Mouse (Mus musculus): ENCODE results near the gene Tnfrsf25. TPM values are rescaled to one million over a fixed set of nuclear protein-coding genes. Genes with fewer than 3 reads are reported as not detected.

The Tnfrsf25 gene
- polyA plus RNA-seq, 1 experiment from 2014 or later, result 1.4 TPM

- H3K4me1 ChIP-seq (ENCODE audit: insufficient read depth, low read depth, low read length), result peaks cover 5% of the 10 kb centered on the region; the same call in 1 of the 2 replicates
- peaks cover 29% of the 10 kb centered on the region; the same call in 1 of the 2 replicates for H3K27me3 ChIP-seq (replicated peaks; ENCODE audit: insufficient read depth, low read length)
- H3K9ac ChIP-seq (replicated peaks; ENCODE audit: low read depth), result no peak overlapping the region
- no peaks in the 10 kb centered on the region for H3K36me3 ChIP-seq (ENCODE audit: insufficient read depth, low read length)
- no peak overlapping the region for H3K4me3 ChIP-seq (ENCODE audit: low read depth, low read length)
- H3K9me3 ChIP-seq (ENCODE audit: low read length), result no peaks in the 10 kb centered on the region
- TF ChIP-seq CTCF (IDR thresholded peaks at IDR 0.05) (no peak), EP300 (IDR thresholded peaks at IDR 0.05) (no peak)
- ATAC-seq, result no peak
- no peak overlapping the region for H3K4me2 ChIP-seq (replicated peaks; ENCODE audit: low read depth, low read length)
- DNase-seq (ENCODE audit: low spot score), result no peak
- H3K27ac ChIP-seq (ENCODE audit: low read length), result no peak overlapping the region
- 78% methylated on average over 12 of the region's 12 CpGs for WGBS
Observed at GRCm38 (mm10) chr4:152135363-152135762, 19.6 kb downstream of the Tnfrsf25 start.

DNA sequence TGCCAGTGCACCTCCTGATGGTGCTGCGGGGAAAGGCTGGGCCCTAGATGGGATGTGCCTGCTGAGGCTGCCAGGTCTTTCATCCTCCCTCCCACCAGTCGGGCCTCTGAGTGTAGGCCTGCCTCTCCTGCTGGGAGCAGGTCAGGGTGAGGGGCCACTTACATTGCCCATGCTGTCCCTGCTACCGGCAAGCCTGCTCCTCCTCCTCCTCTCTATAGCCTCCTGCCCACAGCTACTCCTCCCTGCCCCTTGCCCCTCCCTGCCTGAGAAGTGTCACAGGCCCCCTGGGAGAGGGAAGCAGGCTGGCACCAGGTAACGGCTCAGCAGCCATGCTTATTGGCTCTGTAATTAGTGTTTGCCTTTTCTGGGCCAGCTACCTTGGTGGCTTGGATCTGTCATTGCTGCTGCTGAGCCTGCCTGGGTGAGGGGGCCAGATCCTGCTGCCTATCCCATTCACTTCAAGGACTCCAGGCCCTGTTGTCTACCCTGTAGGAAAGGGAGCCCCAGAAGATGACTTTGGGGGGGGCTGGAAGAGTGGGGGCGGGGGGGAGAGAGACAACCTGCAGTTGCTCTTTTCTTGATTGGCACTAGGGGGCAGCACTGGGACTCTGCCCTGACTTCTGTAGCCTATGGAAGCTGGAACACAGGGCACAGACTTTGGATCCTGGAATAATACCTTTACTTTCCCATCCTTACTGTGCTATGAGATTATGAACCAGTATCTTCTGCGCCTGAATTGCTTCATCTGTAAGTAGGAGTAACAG lies 20.6 kb downstream of the Tnfrsf25 start:
- ATAC-seq (no peak), DNase-seq (ENCODE audit: low spot score) (peak; percentile 63)
- Histone ChIP-seq H3K27me3 (replicated peaks; ENCODE audit: insufficient read depth, low read length) (peaks cover 26% of the 10 kb centered on the region; the same call in 1 of the 2 replicates), H3K27ac (ENCODE audit: low read length) (no peak overlapping the region), H3K36me3 (ENCODE audit: insufficient read depth, low read length) (no peaks in the 10 kb centered on the region), H3K4me2 (replicated peaks; ENCODE audit: low read depth, low read length) (no peak overlapping the region), H3K9ac (replicated peaks; ENCODE audit: low read depth) (no peak overlapping the region), H3K4me1 (ENCODE audit: insufficient read depth, low read depth, low read length) (peaks cover 5% of the 10 kb centered on the region; the same call in 1 of the 2 replicates), H3K9me3 (ENCODE audit: low read length) (no peaks in the 10 kb centered on the region), H3K4me3 (ENCODE audit: low read depth, low read length) (no peak overlapping the region)
- TF ChIP-seq CTCF (IDR thresholded peaks at IDR 0.05) (peak; percentile 74), EP300 (IDR thresholded peaks at IDR 0.05) (no peak)
- 33% methylated on average over 5 of the region's 6 CpGs for WGBS

DNA sequence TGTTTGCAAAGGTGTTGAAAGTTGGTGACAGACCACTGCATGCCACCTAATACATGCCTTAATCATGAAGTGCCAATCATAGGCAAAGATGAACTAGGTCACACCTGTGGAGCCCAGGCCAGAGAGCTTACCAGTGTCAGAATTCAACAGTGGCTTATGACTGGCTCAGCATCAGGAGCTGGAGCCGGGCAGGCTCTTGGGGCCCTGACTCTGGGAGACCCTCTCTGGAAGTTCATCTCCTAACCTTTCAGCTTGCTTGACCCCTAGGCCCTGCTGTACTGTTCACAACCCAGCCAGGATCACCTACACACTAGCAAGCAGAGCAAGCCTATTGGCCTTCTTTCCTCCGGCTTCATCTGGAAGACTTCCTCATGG lies 21.1 kb downstream of the Tnfrsf25 start:
- Histone ChIP-seq H3K4me1 (ENCODE audit: insufficient read depth, low read depth, low read length) (peaks cover 5% of the 10 kb centered on the region; the same call in 1 of the 2 replicates), H3K9ac (replicated peaks; ENCODE audit: low read depth) (no peak overlapping the region), H3K9me3 (ENCODE audit: low read length) (no peaks in the 10 kb centered on the region), H3K27me3 (replicated peaks; ENCODE audit: insufficient read depth, low read length) (peaks cover 21% of the 10 kb centered on the region; the same call in 1 of the 2 replicates), H3K4me2 (replicated peaks; ENCODE audit: low read depth, low read length) (no peak overlapping the region), H3K4me3 (ENCODE audit: low read depth, low read length) (no peak overlapping the region), H3K27ac (ENCODE audit: low read length) (no peak overlapping the region), H3K36me3 (ENCODE audit: insufficient read depth, low read length) (no peaks in the 10 kb centered on the region)
- TF ChIP-seq CTCF (IDR thresholded peaks at IDR 0.05), result no peak
- TF ChIP-seq EP300 (IDR thresholded peaks at IDR 0.05), result no peak
- DNase-seq (ENCODE audit: low spot score), result no peak
- 92% methylated on average over 2 of the region's 2 CpGs for WGBS
- no peak for ATAC-seq

DNA sequence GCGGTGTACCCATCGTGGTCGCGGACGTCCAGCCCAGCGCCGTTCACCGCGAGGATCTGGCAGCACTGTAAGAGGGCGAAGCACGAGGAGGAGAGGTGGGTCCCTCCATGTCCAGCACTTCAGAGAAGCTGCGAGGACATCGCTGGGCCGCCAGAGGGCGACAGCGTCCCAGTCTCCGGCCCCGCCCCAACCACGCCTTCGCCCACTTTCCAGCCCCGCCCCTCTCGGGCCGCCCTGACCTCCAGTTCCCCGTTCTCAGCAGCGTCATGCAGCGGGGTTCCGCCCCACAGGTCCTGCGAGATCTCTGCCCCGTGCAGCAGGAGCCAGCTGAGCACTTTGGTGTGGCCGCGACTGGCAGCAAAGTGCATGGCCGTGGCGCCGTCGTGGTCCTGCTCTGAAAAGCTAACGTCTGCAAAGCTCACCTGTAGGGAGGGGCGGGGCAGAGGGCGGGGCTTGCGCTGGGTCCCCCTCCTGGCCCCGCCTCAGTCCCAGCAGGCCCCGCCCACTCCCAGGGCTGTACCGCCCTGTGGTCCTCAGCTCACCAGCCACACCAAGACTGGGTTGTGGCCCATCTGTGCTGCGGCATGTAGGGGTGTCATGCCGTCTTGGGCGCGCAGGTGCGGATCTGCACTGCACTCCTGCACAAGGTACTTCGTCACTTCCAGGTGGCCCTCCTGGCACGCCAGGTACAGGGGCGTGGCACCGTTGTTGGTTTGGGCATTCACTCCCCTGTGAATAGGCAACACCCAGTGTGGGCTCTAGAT lies 22.9 kb downstream of the Tnfrsf25 start:
- no peaks in the 10 kb centered on the region for H3K36me3 ChIP-seq (ENCODE audit: insufficient read depth, low read length)
- H3K4me3 ChIP-seq (ENCODE audit: low read depth, low read length), result peak overlapping the region; percentile 38
- peak; percentile 95 for TF ChIP-seq CTCF (IDR thresholded peaks at IDR 0.05)
- no peak for TF ChIP-seq EP300 (IDR thresholded peaks at IDR 0.05)
- DNase-seq (ENCODE audit: low spot score), result peak; percentile 93
- H3K4me1 ChIP-seq (ENCODE audit: insufficient read depth, low read depth, low read length), result peaks cover 5% of the 10 kb centered on the region; the same call in 1 of the 2 replicates
- no peak overlapping the region for H3K9ac ChIP-seq (replicated peaks; ENCODE audit: low read depth)
- H3K27ac ChIP-seq (ENCODE audit: low read length), result 0 out of 2 replicates have a peak overlapping the region, but pooled peaks have one; percentile 21
- WGBS, result 4% methylated on average over 49 of the region's 51 CpGs
- 0 out of 2 replicates have a peak, but pooled peaks cover 7% of the 10 kb centered on the region for H3K27me3 ChIP-seq (replicated peaks; ENCODE audit: insufficient read depth, low read length)
- no peaks in the 10 kb centered on the region for H3K9me3 ChIP-seq (ENCODE audit: low read length)
- H3K4me2 ChIP-seq (replicated peaks; ENCODE audit: low read depth, low read length), result peak overlapping the region; percentile 61
- ATAC-seq, result peak; percentile 93

GRCm38 (mm10) chr4:152140441-152140840 lies 24.7 kb downstream of the Tnfrsf25 start:
- no peak for TF ChIP-seq EP300 (IDR thresholded peaks at IDR 0.05)
- peak; percentile 80 for TF ChIP-seq CTCF (IDR thresholded peaks at IDR 0.05)
- 27% methylated on average over 6 of the region's 6 CpGs for WGBS
- no peaks in the 10 kb centered on the region for H3K36me3 ChIP-seq (ENCODE audit: insufficient read depth, low read length)
- peak; percentile 80 for DNase-seq (ENCODE audit: low spot score)
- no peak overlapping the region for H3K9ac ChIP-seq (replicated peaks; ENCODE audit: low read depth)
- H3K27ac ChIP-seq (ENCODE audit: low read length), result no peak overlapping the region
- H3K4me3 ChIP-seq (ENCODE audit: low read depth, low read length), result no peak overlapping the region
- H3K9me3 ChIP-seq (ENCODE audit: low read length), result no peaks in the 10 kb centered on the region
- ATAC-seq, result no peak
- H3K4me1 ChIP-seq (ENCODE audit: insufficient read depth, low read depth, low read length), result peaks cover 5% of the 10 kb centered on the region; the same call in 1 of the 2 replicates
- no peak overlapping the region for H3K4me2 ChIP-seq (replicated peaks; ENCODE audit: low read depth, low read length)
- no peaks in the 10 kb centered on the region for H3K27me3 ChIP-seq (replicated peaks; ENCODE audit: insufficient read depth, low read length)

DNA sequence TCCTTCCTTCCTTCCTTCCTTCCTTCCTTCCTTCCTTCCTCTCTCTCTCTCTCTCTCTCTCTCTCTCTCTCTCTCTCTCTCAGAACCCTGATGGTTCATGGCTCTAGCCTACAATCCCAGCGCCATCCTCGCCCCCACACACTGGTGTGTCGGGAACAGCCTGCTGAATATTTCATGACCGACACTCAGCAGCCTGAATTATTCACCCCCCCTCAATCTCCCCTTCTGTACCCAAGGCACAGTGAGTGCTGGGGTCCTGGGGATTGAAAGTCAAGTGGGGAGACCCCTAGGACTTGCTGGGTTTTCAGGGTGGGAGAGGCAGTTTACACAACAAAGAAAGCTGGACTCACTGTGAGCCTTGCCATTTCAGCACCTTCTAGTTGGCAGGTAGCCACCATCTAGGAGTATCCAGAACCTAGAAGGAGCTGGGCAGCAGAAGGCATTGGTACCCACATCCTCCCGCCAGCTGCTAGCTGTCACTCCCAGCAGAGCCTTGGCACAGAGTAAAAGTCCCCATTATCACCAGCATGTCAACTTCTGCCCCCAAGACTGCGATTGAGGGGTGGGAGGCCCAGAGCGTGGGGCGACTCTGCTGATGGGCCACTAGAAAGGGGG lies 25.9 kb downstream of the Tnfrsf25 start:
- Histone ChIP-seq H3K9ac (replicated peaks; ENCODE audit: low read depth) (no peak overlapping the region), H3K9me3 (ENCODE audit: low read length) (no peaks in the 10 kb centered on the region), H3K36me3 (ENCODE audit: insufficient read depth, low read length) (no peaks in the 10 kb centered on the region), H3K27ac (ENCODE audit: low read length) (no peak overlapping the region), H3K4me2 (replicated peaks; ENCODE audit: low read depth, low read length) (no peak overlapping the region), H3K4me1 (ENCODE audit: insufficient read depth, low read depth, low read length) (peaks cover 5% of the 10 kb centered on the region; the same call in 1 of the 2 replicates), H3K4me3 (ENCODE audit: low read depth, low read length) (no peak overlapping the region), H3K27me3 (replicated peaks; ENCODE audit: insufficient read depth, low read length) (no peaks in the 10 kb centered on the region)
- TF ChIP-seq CTCF (IDR thresholded peaks at IDR 0.05) (no peak), EP300 (IDR thresholded peaks at IDR 0.05) (no peak)
- ATAC-seq, result no peak
- WGBS, result 62% methylated on average over 8 of the region's 8 CpGs
- no peak for DNase-seq (ENCODE audit: low spot score)
